Comparison of ENCODE assay signal across 9 mouse cellular contexts in the genomic region with DNA sequence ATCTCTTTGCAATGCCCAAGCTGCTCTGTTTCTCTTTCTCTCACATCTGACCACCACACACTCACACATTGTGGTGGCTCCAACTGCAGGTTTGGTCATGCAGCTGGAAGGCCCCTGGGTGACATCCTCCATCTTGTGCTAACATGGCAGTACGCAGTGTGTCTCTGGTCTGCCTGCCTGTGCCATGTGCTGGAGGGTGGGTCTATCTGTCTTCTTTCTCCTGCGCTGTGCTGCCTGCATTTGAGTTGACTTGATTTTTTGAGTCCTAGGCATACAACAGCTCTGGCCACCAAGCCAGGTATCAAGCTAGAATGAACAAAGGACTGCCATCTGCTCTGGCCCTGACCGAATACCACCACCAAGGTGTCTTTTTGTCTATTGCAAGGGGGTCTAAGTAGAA.
"Had no signal": no experiment of that assay in that cellular context is flagged by ENCODE, and none has a peak within 500 bp of the region (broad histone marks: within the 10 kb centered on the region; RNA-seq: fewer than 3 reads in every experiment).

No protein-coding gene starts in this region.

- H3K4me2 ChIP-seq: kidney, embryonic 15.5 days; limb, embryonic 15.5 days; midbrain, embryonic 15.5 days; neural tube, embryonic 12.5 days had no signal

- H3K4me3 ChIP-seq: kidney, embryonic 15.5 days; left cerebral cortex, adult 2 months; limb, embryonic 15.5 days; midbrain, embryonic 15.5 days; neural tube, embryonic 12.5 days had no signal

- H3K36me3 ChIP-seq: kidney, embryonic 15.5 days; limb, embryonic 15.5 days; midbrain, embryonic 15.5 days; neural tube, embryonic 12.5 days had no signal

- H3K4me1 ChIP-seq: midbrain, embryonic 15.5 days had no signal

- H3K9me3 ChIP-seq: kidney, embryonic 15.5 days; limb, embryonic 15.5 days; midbrain, embryonic 15.5 days; neural tube, embryonic 12.5 days had no signal

- H3K27me3 ChIP-seq: kidney, embryonic 15.5 days; limb, embryonic 15.5 days; midbrain, embryonic 15.5 days; neural tube, embryonic 12.5 days had no signal

- H3K27ac ChIP-seq: kidney, embryonic 15.5 days; left cerebral cortex, adult 2 months; limb, embryonic 15.5 days; liver, embryonic 14.5 days; midbrain, embryonic 15.5 days; neural tube, embryonic 12.5 days had no signal

- ATAC-seq: midbrain, embryonic 15.5 days had no signal

- DNase-seq: kidney, postnatal 14 days; lung, adult 18-20 months; thymus, postnatal 4 days had no signal

- H3K9ac ChIP-seq: kidney, embryonic 15.5 days; limb, embryonic 15.5 days; liver, embryonic 14.5 days; midbrain, embryonic 15.5 days; neural tube, embryonic 12.5 days had no signal
